ENCODE assay signal across 8 mouse cellular contexts in the genomic region with DNA sequence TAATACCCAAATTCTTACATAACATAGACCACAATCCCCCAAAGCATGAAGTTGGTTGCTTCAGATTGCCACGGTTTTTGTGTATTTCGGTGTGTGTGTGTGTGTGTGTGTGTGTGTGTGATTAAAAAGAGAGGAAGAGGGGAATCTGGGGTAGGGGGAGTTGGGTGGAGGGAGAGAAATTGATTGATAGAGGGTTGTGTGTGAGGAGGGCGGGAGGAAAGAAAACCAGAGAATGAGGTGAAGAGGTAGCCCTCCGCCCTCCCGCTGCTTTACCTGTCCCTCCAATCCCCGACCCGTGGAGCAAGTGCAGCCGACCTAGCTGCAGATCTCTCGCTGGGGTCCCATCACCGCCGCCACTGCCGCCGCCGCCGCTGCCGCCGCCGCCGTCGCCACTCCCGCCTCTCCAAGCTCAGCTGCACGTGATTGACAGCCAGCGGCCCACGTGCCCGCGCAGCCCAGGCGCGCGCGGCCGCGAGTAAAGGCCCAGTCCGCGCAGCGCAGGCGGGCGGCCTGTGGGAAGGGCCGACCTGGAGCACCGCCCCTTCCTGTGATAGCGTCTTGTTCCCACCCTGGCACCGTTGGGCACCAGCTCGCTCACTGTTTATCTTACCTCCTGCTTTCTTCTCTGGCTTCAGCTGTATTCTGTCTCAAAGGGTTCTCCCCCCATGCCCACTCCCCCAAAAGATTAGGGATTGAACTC. TPM values are rescaled to one million over a fixed set of nuclear protein-coding genes. Genes with fewer than 3 reads are reported as not detected.
DNase-seq lines count a peak whose midpoint lies in the region; ATAC-seq lines count a peak whose summit lies in the region.
"Had no signal": no experiment of that assay in that cellular context is flagged by ENCODE, and none has a peak within 500 bp of the region (broad histone marks: within the 10 kb centered on the region; RNA-seq: fewer than 3 reads in every experiment).

No protein-coding gene starts in this region.

- H3K4me3 ChIP-seq in hindbrain, embryonic 11.5 days (ENCODE audit: low read depth, low read length) = peak overlapping the region; percentile 32
- H3K4me3 ChIP-seq in neural tube, embryonic 13.5 days = peak overlapping the region; percentile 48
- H3K4me3 ChIP-seq: erythroblast, embryonic 14.5 days had no signal

- no peaks in the 10 kb centered on the region for H3K27me3 ChIP-seq in hindbrain, embryonic 11.5 days (ENCODE audit: control insufficient read depth, insufficient read depth, low read length)
- no peaks in the 10 kb centered on the region for H3K27me3 ChIP-seq in neural tube, embryonic 13.5 days

- WGBS in hindbrain, embryonic 11.5 days = 2% methylated on average over 28 of the region's 42 CpGs
- 3% methylated on average over 42 of the region's 42 CpGs for WGBS in neural tube, embryonic 13.5 days

- H3K4me1 ChIP-seq in hindbrain, embryonic 11.5 days (replicated peaks; ENCODE audit: control insufficient read depth, insufficient read depth, low read length) = no peaks in the 10 kb centered on the region
- H3K4me1 ChIP-seq in neural tube, embryonic 13.5 days (replicated peaks) = peaks cover 9% of the 10 kb centered on the region

- peak overlapping the region; percentile 46 for H3K4me2 ChIP-seq in hindbrain, embryonic 11.5 days (replicated peaks; ENCODE audit: low read depth, low read length)
- peak overlapping the region; percentile 65 for H3K4me2 ChIP-seq in neural tube, embryonic 13.5 days

- ATAC-seq in hindbrain, embryonic 11.5 days (ENCODE audit: low FRiP score) = peak; percentile 97
- peak; percentile 98 for ATAC-seq in neural tube, embryonic 13.5 days (ENCODE audit: low read depth)

- intact Hi-C loops in left cerebral cortex, postnatal 4 days (cut with DNase I) = no loop called here

- DNase-seq in ES-CJ7 (ENCODE audit: low read depth, low spot score) (peak; percentile 75), WW6 (ENCODE audit: low read depth, low spot score) (peak; percentile 24), adipocyte (ENCODE audit: low spot score) (no peak)
- peak; percentile 84 for DNase-seq in embryo, embryonic 10 days (ENCODE audit: low spot score)
- peak; percentile 92 for DNase-seq in hindbrain, embryonic 11.5 days (ENCODE audit: low spot score)
- DNase-seq in left cerebral cortex, postnatal 4 days = peak; percentile 75

- no peaks in the 10 kb centered on the region for H3K36me3 ChIP-seq in hindbrain, embryonic 11.5 days (ENCODE audit: control insufficient read depth, insufficient read depth, low read length)
- H3K36me3 ChIP-seq in neural tube, embryonic 13.5 days = no peaks in the 10 kb centered on the region

- 0 out of 2 replicates have a peak overlapping the region, but pooled peaks have one; percentile 19 for H3K9ac ChIP-seq in hindbrain, embryonic 11.5 days (ENCODE audit: low read depth, low read length)
- H3K9ac ChIP-seq in neural tube, embryonic 13.5 days = peak overlapping the region; percentile 65

- H3K27ac ChIP-seq in hindbrain, embryonic 11.5 days (ENCODE audit: low read depth, low read length) = no peak overlapping the region
- H3K27ac ChIP-seq in neural tube, embryonic 13.5 days (replicated peaks) = peak overlapping the region; percentile 20; the same call in 1 of the 2 replicates

- H3K9me3 ChIP-seq in hindbrain, embryonic 11.5 days (ENCODE audit: control insufficient read depth, low read length) = no peaks in the 10 kb centered on the region
- no peaks in the 10 kb centered on the region for H3K9me3 ChIP-seq in neural tube, embryonic 13.5 days

RNA-seq across cellular contexts. Expression of gene Nrsn1, which starts 0.6 kb away (rescaled TPM):
- 12.2 and 15.1 TPM in 2 replicates for polyA plus RNA-seq in hindbrain, embryonic 11.5 days (2014; fragmentation: Nextera tagmentation; extraction: Ambion mirVana)
- total RNA-seq in left cerebral cortex, postnatal 4 days (2021) = 10 to 100 TPM; 69.8 to 71.2 TPM
- 40.4 and 43.2 TPM in 2 replicates for polyA plus RNA-seq in neural tube, embryonic 13.5 days (2015; fragmentation: Nextera tagmentation; extraction: Ambion mirVana)
- polyA plus RNA-seq: erythroblast, embryonic 14.5 days had no signal
